Mouse (Mus musculus): Measurements from ENCODE around the gene Atg101. TPM values are rescaled to one million over a fixed set of nuclear protein-coding genes. Genes with fewer than 3 reads are reported as not detected.

Atg101 gene
- total and polyA plus RNA-seq, 3 experiments = 75.2 to 75.5 TPM; not detected in 1

DNA sequence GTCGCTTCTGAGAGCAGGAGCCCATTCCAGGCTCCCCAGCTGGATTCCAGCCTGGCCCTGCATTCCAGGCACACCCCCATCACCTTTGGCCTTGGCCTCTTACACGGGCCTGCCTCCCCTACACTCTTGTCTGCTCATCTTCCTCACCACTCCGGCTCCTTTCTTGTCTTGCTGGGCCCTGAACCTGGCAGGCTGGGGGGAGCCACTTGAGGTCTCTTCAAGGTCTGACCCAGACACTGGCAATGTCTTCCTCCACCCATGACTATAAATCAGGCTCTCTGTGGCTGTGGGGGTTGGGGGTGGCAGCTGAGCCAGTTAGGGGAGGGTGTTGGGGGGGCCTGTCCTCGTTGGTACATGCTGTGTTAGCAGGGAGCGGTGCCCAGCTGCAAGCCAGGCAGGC, 5.5 kb upstream of the Atg101 start:
- peaks cover 0 to 6% of the 10 kb centered on the region in 2 experiments; a peak in 2 of 4 replicates for H3K36me3 ChIP-seq (ENCODE audit: control insufficient read depth in 1 of 2, insufficient read depth in 2 of 2, low read length in 2 of 2)
- no peak overlapping the region for H3K4me3 ChIP-seq (ENCODE audit: control insufficient read depth in 1 of 2, insufficient read depth in 1 of 2, low read depth in 2 of 2, low read length in 2 of 2)
- no peaks in the 10 kb centered on the region for H3K79me2 ChIP-seq (ENCODE audit: control insufficient read depth, insufficient read depth, low read length, poor library complexity)
- H3K9me3 ChIP-seq (replicated peaks; ENCODE audit: insufficient read depth, low read length) = no peaks in the 10 kb centered on the region
- TF ChIP-seq TCF12 (IDR thresholded peaks at IDR 0.05; ENCODE audit: low read depth, low read length) = no peak
- no peak for TF ChIP-seq POLR2AphosphoS5 (IDR thresholded peaks at IDR 0.05; ENCODE audit: borderline replicate concordance, low read depth, low read length)
- no peak for TF ChIP-seq NELFE (IDR thresholded peaks at IDR 0.05; ENCODE audit: low read depth, low read length)
- TF ChIP-seq RAD21 (IDR thresholded peaks at IDR 0.05; ENCODE audit: low read depth, low read length) = no peak
- TF ChIP-seq GABPA (IDR thresholded peaks at IDR 0.05; ENCODE audit: low read depth, low read length) = no peak
- no peak for TF ChIP-seq MEF2A (IDR thresholded peaks at IDR 0.05; ENCODE audit: extremely low read depth, insufficient replicate concordance, low read depth, low read length, poor library complexity, severe bottlenecking)
- no peak for TF ChIP-seq E2F4 (IDR thresholded peaks at IDR 0.05; ENCODE audit: borderline replicate concordance, low read depth, low read length)
- no peak for TF ChIP-seq SIN3A (IDR thresholded peaks at IDR 0.05; ENCODE audit: low read length)
- H3K9ac ChIP-seq (ENCODE audit: control insufficient read depth, low read depth, low read length, poor library complexity, severe bottlenecking) = no peak overlapping the region
- no peaks in the 10 kb centered on the region for H3K27me3 ChIP-seq (ENCODE audit: control insufficient read depth in 1 of 2, insufficient read depth in 2 of 2, low read length in 2 of 2)
- H3K27ac ChIP-seq (ENCODE audit: control insufficient read depth, low read depth, low read length) = no peak overlapping the region
- DNase-seq (ENCODE audit: low read depth, low spot score) = no peak
- peaks cover 3 to 12% of the 10 kb centered on the region in 2 experiments; a peak in 3 of 4 replicates for H3K4me1 ChIP-seq (ENCODE audit: control insufficient read depth in 1 of 2, insufficient read depth in 2 of 2, low read length in 2 of 2)

DNA sequence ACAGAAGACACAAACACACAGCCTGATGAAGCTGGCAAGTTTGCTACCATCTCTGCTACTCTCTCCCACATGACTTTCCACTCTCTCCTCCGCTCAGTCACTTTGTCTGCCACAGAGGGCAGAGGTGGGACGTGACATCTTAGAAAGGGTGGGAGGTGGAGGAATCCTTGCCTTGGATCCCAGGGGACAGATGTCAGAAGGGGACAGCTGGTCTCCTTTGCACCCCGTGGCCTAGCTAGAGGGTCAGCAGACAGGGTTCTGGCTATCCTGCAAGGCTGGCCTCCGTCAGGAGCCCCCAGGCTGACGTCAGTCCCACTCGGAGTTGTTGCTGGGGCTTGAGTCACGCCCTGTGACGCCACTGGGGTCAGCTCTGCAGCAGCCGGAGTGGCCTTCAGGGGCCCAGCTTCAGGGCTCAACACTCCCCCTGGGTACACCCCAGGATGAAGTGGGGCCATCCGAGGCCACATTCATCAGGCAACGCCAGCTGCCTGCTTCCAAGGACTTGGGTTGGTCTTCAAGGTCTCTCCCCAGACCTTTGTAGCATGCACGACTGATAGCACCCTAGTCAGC, 4.6 kb upstream of the Atg101 start:
- no peak for TF ChIP-seq MEF2A (IDR thresholded peaks at IDR 0.05; ENCODE audit: extremely low read depth, insufficient replicate concordance, low read depth, low read length, poor library complexity, severe bottlenecking)
- TF ChIP-seq GABPA (IDR thresholded peaks at IDR 0.05; ENCODE audit: low read depth, low read length) = no peak
- no peak for TF ChIP-seq KAT2A (conservative IDR thresholded peaks at IDR 0.05; ENCODE audit: low read depth, low read length)
- TF ChIP-seq POLR2AphosphoS2 (IDR thresholded peaks at IDR 0.05; ENCODE audit: low read length) = no peak
- no peak for TF ChIP-seq POLR2A (IDR thresholded peaks at IDR 0.05; ENCODE audit: control insufficient read depth in 1 of 2, insufficient read depth in 1 of 2, low read depth in 1 of 2, low read length in 2 of 2, poor library complexity in 1 of 2)
- TF ChIP-seq CHD1 (IDR thresholded peaks at IDR 0.05; ENCODE audit: low read depth, low read length) = no peak
- TF ChIP-seq TAL1 (IDR thresholded peaks at IDR 0.05; ENCODE audit: low read length) = no peak
- peaks cover 4% of the 10 kb centered on the region for H3K79me2 ChIP-seq (ENCODE audit: control insufficient read depth, insufficient read depth, low read length, poor library complexity)
- no peak for DNase-seq (ENCODE audit: low read depth, low spot score)
- peaks cover 3 to 12% of the 10 kb centered on the region in 2 experiments; a peak in 3 of 4 replicates for H3K4me1 ChIP-seq (ENCODE audit: control insufficient read depth in 1 of 2, insufficient read depth in 2 of 2, low read length in 2 of 2)
- H3K27ac ChIP-seq (ENCODE audit: control insufficient read depth, low read depth, low read length) = no peak overlapping the region
- no peaks in the 10 kb centered on the region for H3K9me3 ChIP-seq (replicated peaks; ENCODE audit: insufficient read depth, low read length)
- H3K36me3 ChIP-seq (ENCODE audit: control insufficient read depth in 1 of 2, insufficient read depth in 2 of 2, low read length in 2 of 2) = peaks cover 0 to 6% of the 10 kb centered on the region in 2 experiments; a peak in 2 of 4 replicates
- H3K9ac ChIP-seq (ENCODE audit: control insufficient read depth, low read depth, low read length, poor library complexity, severe bottlenecking) = no peak overlapping the region
- no peak overlapping the region for H3K4me3 ChIP-seq (ENCODE audit: control insufficient read depth in 1 of 2, insufficient read depth in 1 of 2, low read depth in 2 of 2, low read length in 2 of 2)
- H3K27me3 ChIP-seq (ENCODE audit: control insufficient read depth in 1 of 2, insufficient read depth in 2 of 2, low read length in 2 of 2) = no peaks in the 10 kb centered on the region

DNA sequence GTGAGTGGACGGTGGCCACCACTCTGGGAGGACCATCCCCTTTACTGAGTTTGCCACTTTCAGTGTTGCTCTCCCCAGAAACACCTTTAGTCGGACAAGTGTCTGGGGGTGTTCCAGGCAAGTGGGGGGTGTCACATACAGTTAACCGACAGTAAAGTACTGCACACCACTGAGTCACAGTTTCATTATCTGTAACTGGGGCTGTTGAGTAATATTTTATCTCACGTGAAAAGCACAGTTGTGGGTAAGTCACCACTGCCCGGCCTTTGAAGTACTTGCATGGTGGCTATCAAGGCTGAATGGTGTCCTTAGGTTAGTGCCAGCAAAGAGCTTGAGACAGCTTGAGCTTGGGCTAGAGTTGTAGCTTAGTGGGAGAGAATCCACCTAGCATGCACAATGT, 1.6 kb upstream of the Atg101 start:
- 0 out of 2 replicates have a peak overlapping the region, but pooled peaks have one; percentile 0 for H3K27ac ChIP-seq (ENCODE audit: control insufficient read depth, low read depth, low read length)
- H3K79me2 ChIP-seq (ENCODE audit: control insufficient read depth, insufficient read depth, low read length, poor library complexity) = peaks cover 13% of the 10 kb centered on the region
- H3K36me3 ChIP-seq (ENCODE audit: control insufficient read depth in 1 of 2, insufficient read depth in 2 of 2, low read length in 2 of 2) = peaks cover 0 to 14% of the 10 kb centered on the region in 2 experiments; a peak in 2 of 4 replicates
- H3K4me1 ChIP-seq (ENCODE audit: control insufficient read depth in 1 of 2, insufficient read depth in 2 of 2, low read length in 2 of 2) = peaks cover 3 to 20% of the 10 kb centered on the region in 2 experiments; a peak in 3 of 4 replicates
- no peak overlapping the region for H3K9ac ChIP-seq (ENCODE audit: control insufficient read depth, low read depth, low read length, poor library complexity, severe bottlenecking)
- DNase-seq (ENCODE audit: low read depth, low spot score) = peak; percentile 51
- H3K27me3 ChIP-seq (ENCODE audit: control insufficient read depth in 1 of 2, insufficient read depth in 2 of 2, low read length in 2 of 2) = no peaks in the 10 kb centered on the region
- no peak overlapping the region for H3K4me3 ChIP-seq (ENCODE audit: control insufficient read depth in 1 of 2, insufficient read depth in 1 of 2, low read depth in 2 of 2, low read length in 2 of 2)
- no peaks in the 10 kb centered on the region for H3K9me3 ChIP-seq (replicated peaks; ENCODE audit: insufficient read depth, low read length)
- no peak for TF ChIP-seq SIN3A (IDR thresholded peaks at IDR 0.05; ENCODE audit: low read length)
- TF ChIP-seq CHD2 (IDR thresholded peaks at IDR 0.05; ENCODE audit: low read length) = no peak
- no peak for TF ChIP-seq UBTF (IDR thresholded peaks at IDR 0.05; ENCODE audit: borderline replicate concordance, insufficient read depth, low read depth, low read length)
- no peak for TF ChIP-seq POLR2AphosphoS5 (IDR thresholded peaks at IDR 0.05; ENCODE audit: borderline replicate concordance, low read depth, low read length)
- TF ChIP-seq BHLHE40 (IDR thresholded peaks at IDR 0.05; ENCODE audit: borderline replicate concordance, low read depth, low read length) = peak; percentile 93
- no peak for TF ChIP-seq CHD1 (IDR thresholded peaks at IDR 0.05; ENCODE audit: low read depth, low read length)
- peak; percentile 40; the same call in 1 of the 2 replicates for TF ChIP-seq ETS1 (IDR thresholded peaks at IDR 0.05; ENCODE audit: low read depth, low read length)
- TF ChIP-seq MYB (IDR thresholded peaks at IDR 0.05; ENCODE audit: low read depth, low read length) = peak; percentile 42; the same call in 1 of the 2 replicates
- TF ChIP-seq JUND (IDR thresholded peaks at IDR 0.05; ENCODE audit: low read depth, low read length) = no peak
- no peak for TF ChIP-seq ZMIZ1 (IDR thresholded peaks at IDR 0.05; ENCODE audit: low read depth, low read length)
- no peak for TF ChIP-seq TAL1 (IDR thresholded peaks at IDR 0.05; ENCODE audit: low read length)
- no peak for TF ChIP-seq MEF2A (IDR thresholded peaks at IDR 0.05; ENCODE audit: extremely low read depth, insufficient replicate concordance, low read depth, low read length, poor library complexity, severe bottlenecking)
- peak; percentile 32 to 57; a peak in 3 of 4 replicates for TF ChIP-seq EP300 (IDR thresholded peaks at IDR 0.05; ENCODE audit: low read depth in 1 of 2, low read length in 2 of 2)
- TF ChIP-seq POLR2A (IDR thresholded peaks at IDR 0.05; ENCODE audit: control insufficient read depth in 1 of 2, insufficient read depth in 1 of 2, low read depth in 1 of 2, low read length in 2 of 2, poor library complexity in 1 of 2) = no peak
- TF ChIP-seq GATA1 (IDR thresholded peaks at IDR 0.05; ENCODE audit: low read depth, low read length) = peak; percentile 57
- TF ChIP-seq ZKSCAN1 (IDR thresholded peaks at IDR 0.05; ENCODE audit: low read depth, low read length) = no peak

All from MEL (cell line).